Mouse (Mus musculus): ENCODE data around the gene Dalrd3.

Dalrd3 gene

GRCm38 (mm10) chr9:108617301-108617700 is 47.6 kb downstream of the Dalrd3 start:
- Histone ChIP-seq H3K4me3 (replicated peaks; ENCODE audit: low read length) (no peak overlapping the region), H3K9me3 (ENCODE audit: low read length) (no peaks in the 10 kb centered on the region), H3K4me1 (replicated peaks; ENCODE audit: low read depth, low read length) (peaks cover 27% of the 10 kb centered on the region; the same call in 1 of the 2 replicates), H3K36me3 (ENCODE audit: insufficient read depth, low read length) (peaks cover 94% of the 10 kb centered on the region), H3K27me3 (ENCODE audit: insufficient read depth, low read length) (no peaks in the 10 kb centered on the region)
- TF ChIP-seq NANOG (IDR thresholded peaks at IDR 0.05; ENCODE audit: borderline replicate concordance, low read length) = no peak
- no peak for TF ChIP-seq CTCF (conservative IDR thresholded peaks at IDR 0.05; ENCODE audit: low read length)
- no peak for TF ChIP-seq POU5F1 (IDR thresholded peaks at IDR 0.05; ENCODE audit: borderline replicate concordance, low read length)
